Mouse (Mus musculus) kidney, embryonic 16.5 days (tissue): ENCODE results near the gene Rogdi. TPM values are rescaled to one million over a fixed set of nuclear protein-coding genes. Genes with fewer than 3 reads are reported as not detected.

ENCODE experiments used
- ATAC-seq: fragments of 200-750 bp; cut with Nextera tagmentation; 2 replicates; pipeline ENCODE4 v1.8.0; 2017; ENCODE audit warnings: moderate TSS enrichment; ENCODE audit not compliant: low FRiP score, low TSS enrichment
- H3K27ac ChIP-seq: fragments of 300-500 bp; sonication (generic); 2 replicates; pipeline ENCODE4 v1.5.1; 2014; ENCODE audit warnings: low read length
- H3K27me3 ChIP-seq: fragments of 300-500 bp; sonication (generic); 2 replicates; pipeline ENCODE4 v1.6.1; 2014; ENCODE audit warnings: low read length, control low read depth, mixed read lengths; ENCODE audit not compliant: insufficient read depth
- H3K36me3 ChIP-seq: fragments of 300-500 bp; sonication (generic); 2 replicates; pipeline ENCODE4 v1.6.1; 2014; ENCODE audit warnings: low read length, control low read depth, mixed read lengths; ENCODE audit not compliant: insufficient read depth
- H3K4me1 ChIP-seq: fragments of 300-500 bp; sonication (generic); 2 replicates; pipeline ENCODE4 v1.6.1; 2014; ENCODE audit warnings: low read length, control low read depth, mixed read lengths; ENCODE audit not compliant: insufficient read depth
- H3K4me2 ChIP-seq: fragments of 300-500 bp; sonication (generic); replicated peaks from 2 replicates; pipeline ENCODE4 v1.6.1; 2014; ENCODE audit warnings: low read depth, low read length
- H3K4me3 ChIP-seq: fragments of 300-500 bp; sonication (generic); 2 replicates; pipeline ENCODE4 v1.5.1; 2014; ENCODE audit warnings: mild to moderate bottlenecking, low read length
- H3K9ac ChIP-seq: fragments of 300-500 bp; sonication (generic); replicated peaks from 2 replicates; pipeline ENCODE4 v1.6.1; 2014; ENCODE audit warnings: low read length
- H3K9me3 ChIP-seq: fragments of 300-500 bp; sonication (generic); 2 replicates; pipeline ENCODE4 v1.6.1; 2016; ENCODE audit warnings: low read length, control low read depth
- WGBS: fragments of 180-500 bp; shearing (Covaris S2); extraction: QIAGEN DNeasy Blood & Tissue Kit; methylation state at CpG from one replicate; pipeline ENCODE4 v1.1.7; 2014; 5-methylcytosine and 5-hydroxymethylcytosine counted together
- polyA plus RNA-seq: library from polyadenylated mRNA; unstranded; fragments of >200 nt; fragmentation: Nextera tagmentation; extraction: Ambion mirVana; gene quantifications from 2 replicates; pipeline ENCODE4 v1.2.1, GENCODE M21; 2015

Rogdi gene
- polyA plus RNA-seq, 1 experiment from 2014 or later: 117 TPM

DNA sequence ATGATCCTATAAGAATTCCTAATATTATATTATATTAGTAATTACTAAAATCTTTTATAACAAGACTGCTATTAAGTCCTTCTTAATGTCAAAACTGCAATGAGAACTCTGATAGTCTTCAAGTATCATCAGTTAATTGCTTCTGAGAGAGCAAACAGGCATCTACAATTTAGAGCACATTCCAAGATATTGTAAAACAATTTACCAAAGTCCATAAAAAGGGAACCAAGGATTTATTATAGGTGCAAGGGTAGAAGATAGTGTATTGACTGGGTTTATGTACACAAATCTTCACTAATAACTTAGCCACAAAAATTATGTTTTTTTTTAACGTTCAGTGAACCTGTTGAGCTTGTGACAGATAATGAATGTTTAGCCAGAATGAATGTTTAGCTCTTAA lies 14.4 kb downstream of the Rogdi start:
- no peaks in the 10 kb centered on the region for H3K9me3 ChIP-seq
- WGBS: 58% methylated on average over 1 of the region's 1 CpGs
- no peak for ATAC-seq

DNA sequence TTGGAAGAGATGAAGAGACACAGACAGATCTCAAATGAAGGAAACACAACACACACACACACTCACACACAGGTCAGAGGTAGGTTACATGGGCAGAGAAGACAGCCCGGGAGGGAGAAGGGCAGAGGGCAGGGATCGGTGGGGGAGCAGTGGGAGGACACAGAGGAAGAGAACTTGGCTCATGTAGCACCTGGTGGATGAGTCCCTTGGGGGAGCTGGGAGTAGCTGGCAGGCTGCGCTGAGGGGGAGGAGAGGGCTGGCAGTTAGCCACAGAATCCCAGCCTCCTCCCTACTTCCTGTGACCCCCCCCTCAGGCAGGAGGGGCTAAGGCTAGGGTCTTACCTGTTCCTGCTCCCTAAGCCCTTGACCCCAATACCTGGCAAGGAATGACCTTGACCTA lies 15.8 kb downstream of the Rogdi start, which contains the start of gene Sept12:
Sept12 (minus strand) TSS at position 300 of the 400 bp plus-strand sequence.
- no peak within 1 kb of the TSS for H3K4me3 ChIP-seq
- H3K4me2 ChIP-seq: no peak within 1 kb of the TSS
- peak; percentile 46; the same call in 1 of the 2 replicates for ATAC-seq
- no peaks in the 10 kb centered on the region for H3K36me3 ChIP-seq
- H3K4me1 ChIP-seq: 0 out of 2 replicates have a peak, but pooled peaks cover 2% of the 10 kb centered on the region
- no peaks in the 10 kb centered on the region for H3K27me3 ChIP-seq
- H3K27ac ChIP-seq: no peak within 1 kb of the TSS
- H3K9ac ChIP-seq: no peak within 1 kb of the TSS
- no peaks in the 10 kb centered on the region for H3K9me3 ChIP-seq
- 4% methylated on average over 2 of the region's 3 CpGs for WGBS

More for the DNA sequence above, 14.4 kb downstream of the Rogdi start:
- Histone ChIP-seq H3K9ac (no peak overlapping the region), H3K36me3 (no peaks in the 10 kb centered on the region), H3K27me3 (no peaks in the 10 kb centered on the region), H3K4me1 (0 out of 2 replicates have a peak, but pooled peaks cover 2% of the 10 kb centered on the region), H3K4me2 (no peak overlapping the region), H3K27ac (no peak overlapping the region), H3K4me3 (no peak overlapping the region)

DNA sequence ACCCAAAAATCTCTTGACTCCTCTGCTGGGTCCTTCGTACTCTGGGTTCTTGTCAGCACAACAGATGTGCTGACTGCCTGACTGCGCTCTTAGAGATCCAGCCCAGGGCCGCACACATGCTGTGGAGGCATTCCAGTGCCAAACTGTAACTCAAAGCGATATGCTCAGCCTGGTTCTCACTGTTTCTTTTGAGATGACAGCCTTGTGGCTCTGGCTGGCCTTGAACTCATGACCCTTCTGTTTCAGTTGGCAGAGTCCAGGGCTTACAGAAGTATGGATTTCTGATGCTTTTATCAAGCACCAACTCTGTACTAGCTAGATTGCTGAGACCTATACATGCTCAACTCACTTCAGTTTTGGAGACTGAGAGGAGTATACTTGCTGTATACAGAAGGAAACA lies 20.1 kb downstream of the Rogdi start:
- WGBS: 83% methylated on average over 4 of the region's 4 CpGs
- H3K9me3 ChIP-seq: no peaks in the 10 kb centered on the region
- no peak overlapping the region for H3K27ac ChIP-seq
- no peaks in the 10 kb centered on the region for H3K36me3 ChIP-seq
- H3K9ac ChIP-seq: no peak overlapping the region
- no peak overlapping the region for H3K4me2 ChIP-seq
- H3K27me3 ChIP-seq: no peaks in the 10 kb centered on the region
- H3K4me3 ChIP-seq: no peak overlapping the region
- no peak for ATAC-seq
- H3K4me1 ChIP-seq: 0 out of 2 replicates have a peak, but pooled peaks cover 2% of the 10 kb centered on the region

DNA sequence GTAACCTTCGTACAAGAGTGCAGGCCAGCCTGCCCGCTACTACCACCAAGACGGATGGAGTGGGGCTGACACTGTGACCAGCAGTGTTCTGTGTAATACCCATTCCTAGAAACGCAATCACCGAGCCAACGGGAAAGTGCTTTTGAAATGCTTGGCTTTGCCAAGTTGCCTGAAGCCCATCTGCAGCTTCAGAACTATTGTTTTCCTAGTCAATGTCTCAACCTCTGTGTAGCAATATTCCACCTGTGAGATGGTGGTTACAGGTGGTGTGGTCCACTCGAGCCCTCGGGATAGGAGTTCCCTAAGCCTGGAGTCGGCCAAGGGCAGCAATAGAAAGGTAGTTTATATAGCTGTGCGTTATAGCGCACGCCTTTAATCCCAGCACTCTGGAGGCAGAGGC lies 28.6 kb downstream of the Rogdi start:
- Histone ChIP-seq H3K4me1 (no peaks in the 10 kb centered on the region), H3K9me3 (no peaks in the 10 kb centered on the region), H3K27me3 (no peaks in the 10 kb centered on the region), H3K27ac (no peak overlapping the region), H3K9ac (no peak overlapping the region), H3K4me2 (no peak overlapping the region), H3K4me3 (no peak overlapping the region), H3K36me3 (no peaks in the 10 kb centered on the region)
- ATAC-seq: no peak
- WGBS: 90% methylated on average over 12 of the region's 12 CpGs

DNA sequence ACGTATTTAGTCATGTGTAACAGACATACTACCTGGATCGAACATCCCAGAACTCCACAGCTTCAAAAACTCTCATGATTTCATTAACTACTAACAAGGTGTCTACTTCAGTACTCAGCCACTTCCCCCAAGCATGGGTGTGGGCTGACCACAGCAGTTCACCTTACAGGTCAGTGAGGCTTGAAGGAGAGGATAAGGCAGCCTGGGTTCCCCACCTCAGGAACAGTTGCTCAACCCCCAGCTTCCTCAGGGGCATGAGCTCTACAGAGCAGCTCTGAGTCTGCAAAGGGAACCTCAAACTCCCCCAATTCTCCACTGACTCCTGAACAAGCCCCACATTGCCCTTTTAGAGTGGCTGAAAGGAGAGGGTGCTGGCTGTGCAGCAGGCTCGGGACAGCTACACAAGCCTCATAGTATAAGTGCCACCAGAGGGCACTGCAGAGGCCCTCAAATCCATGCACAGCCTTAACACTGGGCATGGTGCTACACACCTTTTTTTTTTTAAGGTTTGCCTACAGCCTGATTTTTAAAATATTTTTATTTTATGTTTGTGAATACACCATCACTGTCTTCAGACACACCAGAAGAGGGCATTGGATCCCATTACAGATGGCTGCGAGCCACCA lies 33.5 kb downstream of the Rogdi start:
- Histone ChIP-seq H3K9me3 (no peaks in the 10 kb centered on the region), H3K27me3 (no peaks in the 10 kb centered on the region), H3K9ac (no peak overlapping the region), H3K4me3 (no peak overlapping the region), H3K36me3 (no peaks in the 10 kb centered on the region), H3K4me2 (no peak overlapping the region), H3K4me1 (no peaks in the 10 kb centered on the region), H3K27ac (no peak overlapping the region)
- 72% methylated on average over 4 of the region's 4 CpGs for WGBS
- peak; percentile 80 for ATAC-seq

DNA sequence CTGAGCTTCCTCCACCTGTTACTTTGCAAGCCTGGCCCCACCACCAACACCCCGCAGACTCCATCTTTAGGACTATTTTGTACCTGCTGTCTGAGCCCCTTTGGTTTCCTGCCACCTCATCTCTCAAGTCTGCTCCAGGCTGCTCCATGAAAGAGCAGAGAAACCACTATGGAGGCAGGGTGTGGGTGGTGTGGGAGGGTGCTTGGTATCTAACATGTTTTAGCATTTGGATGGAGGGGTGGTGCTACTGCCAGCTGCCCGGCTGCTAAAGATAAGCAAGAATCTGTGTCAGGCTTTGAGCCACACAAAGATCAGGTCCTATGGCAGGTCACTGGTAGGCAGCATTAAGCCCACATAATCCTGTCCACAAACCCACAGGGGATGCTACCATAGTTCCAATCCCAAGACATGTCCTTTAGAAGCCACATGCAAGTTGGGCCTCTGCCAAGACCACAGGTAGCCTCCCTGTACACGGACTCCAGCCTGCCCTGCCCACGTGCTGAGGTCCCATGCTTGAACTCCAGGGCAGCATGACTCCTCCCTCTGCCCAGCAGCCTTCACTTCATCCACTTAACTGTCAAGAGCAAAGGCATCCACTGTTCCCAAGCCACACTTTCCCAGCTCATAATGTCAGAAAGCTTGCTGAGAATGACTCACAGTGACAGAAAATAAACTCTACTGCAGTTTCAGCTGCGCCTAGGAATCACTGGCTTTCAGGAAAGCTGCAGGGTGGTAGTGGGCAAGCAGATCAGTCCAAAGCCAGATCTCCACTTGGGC lies 34.9 kb downstream of the Rogdi start:
- Histone ChIP-seq H3K4me3 (no peak overlapping the region), H3K27ac (no peak overlapping the region), H3K4me1 (no peaks in the 10 kb centered on the region), H3K27me3 (no peaks in the 10 kb centered on the region), H3K36me3 (no peaks in the 10 kb centered on the region), H3K9ac (no peak overlapping the region), H3K4me2 (no peak overlapping the region), H3K9me3 (no peaks in the 10 kb centered on the region)
- no peak for ATAC-seq
- WGBS: 56% methylated on average over 5 of the region's 5 CpGs

DNA sequence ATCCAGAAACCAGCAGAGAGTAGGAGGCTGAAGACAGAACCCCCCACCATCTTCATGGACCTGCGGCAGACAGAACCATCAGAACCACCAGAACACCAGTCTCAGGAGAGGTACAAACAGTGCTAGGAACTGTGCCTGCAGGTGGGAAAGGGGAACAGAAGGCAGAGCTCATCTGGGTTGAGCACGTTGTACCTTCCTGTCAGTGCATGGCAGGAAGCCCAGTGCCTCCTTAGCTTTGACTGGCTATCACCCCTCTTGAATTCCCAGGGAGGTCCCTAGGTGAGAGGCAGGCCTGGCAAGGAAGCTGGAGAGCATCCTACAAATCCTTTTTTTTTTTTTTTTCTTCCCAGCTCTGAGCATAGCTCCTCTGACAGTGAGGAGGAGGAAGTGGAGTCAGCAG lies 37.2 kb downstream of the Rogdi start:
- no peak for ATAC-seq
- H3K4me1 ChIP-seq: no peaks in the 10 kb centered on the region
- WGBS: 76% methylated on average over 2 of the region's 2 CpGs

DNA sequence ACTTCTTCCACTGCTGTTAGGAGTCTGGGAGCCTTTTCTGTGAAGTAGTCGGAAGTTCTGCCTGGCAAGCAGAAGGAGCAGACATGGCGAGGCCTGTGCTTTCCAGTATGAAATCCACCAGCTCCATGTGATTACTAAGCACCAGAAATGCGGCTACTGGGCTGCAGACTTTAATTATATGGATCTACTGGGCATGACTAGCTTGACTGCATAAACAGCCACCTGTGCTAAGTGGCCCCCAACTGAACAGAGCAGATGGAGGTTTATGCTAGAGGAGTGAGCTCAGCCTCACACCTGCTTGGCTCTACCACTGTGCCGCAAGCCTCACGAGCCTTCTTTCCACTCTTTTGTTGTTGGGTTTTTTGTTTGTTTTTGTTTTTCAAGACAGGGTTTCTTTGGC lies 38.8 kb downstream of the Rogdi start:
- Histone ChIP-seq H3K36me3 (no peaks in the 10 kb centered on the region), H3K27me3 (no peaks in the 10 kb centered on the region), H3K9ac (no peak overlapping the region), H3K4me1 (no peaks in the 10 kb centered on the region), H3K4me3 (no peak overlapping the region), H3K9me3 (no peaks in the 10 kb centered on the region), H3K27ac (no peak overlapping the region), H3K4me2 (no peak overlapping the region)
- WGBS: 84% methylated on average over 5 of the region's 5 CpGs
- no peak for ATAC-seq

More for the DNA sequence above, 37.2 kb downstream of the Rogdi start:
- H3K27me3 ChIP-seq: no peaks in the 10 kb centered on the region
- no peak overlapping the region for H3K4me2 ChIP-seq
- no peak overlapping the region for H3K9ac ChIP-seq
- no peaks in the 10 kb centered on the region for H3K9me3 ChIP-seq
- no peak overlapping the region for H3K4me3 ChIP-seq
- H3K27ac ChIP-seq: no peak overlapping the region
- no peaks in the 10 kb centered on the region for H3K36me3 ChIP-seq

DNA sequence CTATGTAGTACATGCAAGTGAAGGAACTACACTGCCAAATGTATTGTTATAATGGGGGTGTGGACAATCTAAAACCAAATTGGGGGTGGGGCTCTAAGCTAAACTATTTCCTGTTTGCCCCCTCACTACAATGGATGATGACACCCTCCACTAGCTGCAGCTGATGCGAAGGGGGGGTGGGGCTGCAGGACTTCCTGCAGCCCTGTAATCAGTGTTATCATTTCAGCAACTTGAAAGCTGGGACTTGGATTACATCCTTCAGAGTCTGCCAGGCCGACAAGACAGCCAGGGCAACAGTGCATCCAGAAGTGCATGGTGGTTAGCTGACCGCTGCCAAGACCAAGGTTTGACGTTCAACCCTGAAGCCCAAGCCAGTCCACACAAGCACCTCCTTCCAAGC lies 41.7 kb downstream of the Rogdi start:
- Histone ChIP-seq H3K9ac (no peak overlapping the region), H3K27me3 (no peaks in the 10 kb centered on the region), H3K9me3 (no peaks in the 10 kb centered on the region), H3K4me3 (no peak overlapping the region), H3K4me2 (no peak overlapping the region), H3K36me3 (no peaks in the 10 kb centered on the region), H3K27ac (no peak overlapping the region), H3K4me1 (no peaks in the 10 kb centered on the region)
- ATAC-seq: 0 out of 2 replicates have a peak, but pooled peaks have one; percentile 35
- 66% methylated on average over 4 of the region's 4 CpGs for WGBS
